Mouse (Mus musculus): ENCODE results near the gene Iqschfp. TPM values are rescaled to one million over a fixed set of nuclear protein-coding genes. Genes with fewer than 3 reads are reported as not detected.

Gene Iqschfp
- total RNA-seq, 2 experiments from 2014 or later: 18.6 to 20.3 TPM

DNA sequence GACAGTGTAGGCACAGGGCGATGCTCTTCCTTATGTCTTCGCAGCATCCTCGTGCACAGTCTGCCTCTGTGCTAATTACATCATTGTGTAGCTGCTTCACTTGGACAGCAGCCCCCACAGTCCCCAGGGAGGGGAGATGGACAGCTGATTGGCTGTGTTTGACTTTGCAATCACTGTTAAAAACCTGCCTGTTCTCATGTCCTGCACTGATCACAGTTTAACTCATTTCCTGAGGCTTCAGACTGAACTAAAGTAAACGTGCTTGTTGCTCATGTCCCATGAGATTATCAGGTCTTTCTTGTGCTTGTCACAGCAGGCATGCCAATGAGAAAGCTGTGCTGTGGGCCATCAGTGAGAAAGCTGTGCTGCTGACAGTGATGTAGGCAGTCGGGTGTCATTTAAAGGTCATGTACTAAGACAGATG, 60.5 kb downstream of the Iqschfp start:
- peak in 1 of 2 experiments; percentile 20 for DNase-seq (ENCODE audit: low spot score in 2 of 2)

DNA sequence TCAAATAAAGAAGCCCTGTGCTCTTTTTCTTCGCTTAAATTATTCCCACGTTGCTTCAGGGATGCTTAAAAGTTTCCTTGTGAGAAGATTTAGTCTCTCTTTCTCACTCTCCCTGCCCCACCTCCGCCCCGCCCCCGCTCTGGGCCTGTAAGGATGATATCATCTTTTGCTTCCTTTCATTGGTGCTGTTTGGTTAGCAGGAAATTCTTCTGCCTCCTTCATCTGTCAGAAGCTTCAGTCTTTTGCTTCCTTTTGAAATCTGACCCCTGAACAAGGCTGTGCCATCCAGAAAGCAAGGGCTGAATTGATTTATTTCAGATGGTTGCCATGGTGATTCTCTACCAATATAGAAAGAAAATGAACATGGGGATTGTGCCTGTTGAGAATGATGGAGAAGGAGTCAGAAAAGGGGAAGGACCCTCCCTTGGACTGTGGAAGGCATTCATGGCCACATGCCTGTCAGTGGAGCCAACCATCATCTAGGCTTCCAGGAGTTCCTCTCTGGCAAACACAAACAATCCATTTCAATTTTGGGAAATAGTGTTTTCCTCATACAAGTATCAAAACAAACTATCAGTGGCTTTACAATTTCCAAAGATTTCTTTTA, 62.5 kb downstream of the Iqschfp start:
- no peak for DNase-seq (ENCODE audit: low spot score in 2 of 2)

DNA sequence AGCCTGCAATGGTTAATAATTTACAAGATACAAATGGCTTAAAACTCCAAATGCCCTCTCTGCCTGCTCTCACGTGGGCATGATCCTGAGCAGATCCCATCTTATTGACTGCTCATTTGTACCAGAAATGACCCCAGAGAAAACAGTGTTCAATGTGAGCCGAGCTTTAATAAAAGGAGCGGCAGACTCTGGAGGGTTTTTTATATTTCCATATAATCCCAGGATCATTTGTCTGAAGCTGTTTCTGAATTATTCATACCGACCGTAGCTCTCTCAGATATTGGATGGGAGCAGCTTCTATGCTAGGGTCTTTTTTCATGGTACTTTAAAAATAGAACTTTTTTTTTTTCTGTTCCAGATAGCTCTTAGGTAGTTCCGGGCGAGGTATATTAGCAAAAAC, 67.6 kb downstream of the Iqschfp start:
- DNase-seq (ENCODE audit: low spot score in 2 of 2): no peak

DNA sequence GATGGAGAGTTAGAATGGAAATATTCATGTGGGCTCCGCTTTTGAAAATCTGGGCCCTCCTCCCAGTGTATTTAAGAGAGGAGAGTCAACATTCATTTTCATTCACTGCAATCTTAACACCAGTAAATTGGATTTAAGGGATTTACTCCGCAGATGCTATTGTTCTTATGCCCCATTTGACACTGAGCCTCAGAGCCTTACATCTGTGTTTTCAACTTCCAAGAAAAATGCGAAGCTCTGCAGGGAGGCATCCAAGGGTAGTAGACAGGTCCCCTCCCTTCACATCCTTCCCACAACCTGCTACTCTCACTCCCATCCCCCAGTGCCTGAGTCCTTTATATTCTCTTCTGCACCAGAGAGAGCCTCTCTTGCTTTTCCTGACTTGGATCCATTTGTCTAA, 68.1 kb downstream of the Iqschfp start:
- DNase-seq (ENCODE audit: low spot score in 2 of 2): no peak

DNA sequence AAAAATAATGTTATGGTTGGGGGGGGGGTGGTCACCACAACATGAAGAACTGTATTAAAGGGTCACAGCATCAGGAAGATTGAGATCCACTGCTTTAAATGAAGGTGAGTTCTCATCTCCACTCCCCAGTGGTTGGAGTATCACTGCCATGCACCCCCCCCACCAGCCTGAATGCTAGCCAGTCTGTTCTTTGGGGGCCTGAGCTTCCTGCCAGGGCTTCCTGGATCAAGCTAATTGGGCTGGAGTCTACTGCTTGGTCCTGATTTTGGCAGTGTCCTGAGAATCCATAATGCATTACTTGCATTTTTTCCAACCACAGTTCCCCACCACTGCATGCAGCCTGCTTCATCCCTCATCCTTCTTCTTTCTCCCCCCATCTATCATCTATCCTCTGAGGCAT, 68.7 kb downstream of the Iqschfp start:
- DNase-seq (ENCODE audit: low spot score in 2 of 2): no peak

DNA sequence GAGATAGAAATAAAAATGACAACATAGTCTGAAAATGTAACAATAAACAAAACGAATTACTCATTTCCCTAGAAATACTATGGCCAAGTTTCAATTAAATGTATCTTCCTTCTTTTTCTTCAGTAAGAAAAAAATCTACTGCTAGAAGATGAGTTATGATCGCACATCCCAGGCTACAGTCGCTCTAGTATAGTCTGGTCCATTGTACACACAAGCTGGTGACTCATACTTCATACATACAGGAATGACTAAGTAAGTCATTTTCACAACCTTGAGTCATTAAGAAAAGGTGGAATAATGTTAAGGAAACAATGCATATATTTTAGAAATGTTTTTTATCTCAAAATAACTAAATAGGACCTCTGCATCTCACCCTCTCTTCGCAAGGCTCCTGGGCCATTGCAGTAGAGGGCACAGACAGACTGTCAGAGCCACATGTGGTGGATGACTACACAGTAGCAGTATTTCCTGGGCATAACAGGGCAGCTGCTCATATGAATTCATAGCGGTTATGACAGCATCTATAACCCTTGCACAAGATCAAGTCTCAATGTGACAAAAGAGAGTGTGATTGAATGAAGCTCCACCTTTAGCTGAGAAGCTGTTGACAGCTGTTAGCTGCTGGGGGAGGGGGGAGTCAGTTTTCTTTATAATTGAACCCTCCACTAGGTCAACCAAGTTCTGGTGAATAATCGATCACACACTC, 70.1 kb downstream of the Iqschfp start:
- no peak for DNase-seq (ENCODE audit: low spot score in 2 of 2)

DNA sequence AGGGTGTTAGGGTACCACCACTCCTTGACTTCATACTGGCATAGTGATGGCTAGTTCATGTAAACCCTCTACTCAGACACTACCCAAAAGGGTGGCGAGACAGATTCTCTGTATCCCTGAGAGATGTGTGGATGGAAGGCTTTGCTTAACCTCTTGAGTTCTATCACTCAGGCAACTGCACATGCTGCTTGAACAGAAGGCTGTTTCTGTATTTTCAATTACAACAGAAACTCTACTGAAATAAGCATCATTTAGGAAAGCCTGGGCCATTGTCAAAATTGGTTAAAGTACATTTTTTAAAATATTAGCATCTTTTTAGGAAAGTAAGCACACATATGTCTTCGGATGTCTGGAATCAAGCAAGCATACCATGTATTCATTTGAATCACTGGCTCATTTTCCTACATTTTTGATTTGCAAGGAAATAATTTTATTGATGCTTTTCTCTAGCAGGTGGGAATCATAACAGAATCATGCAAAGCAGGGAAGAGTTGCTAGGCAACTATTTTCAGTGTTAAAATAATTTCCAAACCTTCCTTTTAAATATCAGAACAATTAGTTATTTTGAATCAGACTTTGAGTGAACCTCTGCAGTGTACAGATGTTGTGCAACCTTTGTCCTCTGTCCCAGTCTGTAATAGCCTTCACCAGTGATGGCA, 82.4 kb downstream of the Iqschfp start:
- peak in 1 of 2 experiments; percentile 61 for DNase-seq (ENCODE audit: low spot score in 2 of 2)

DNA sequence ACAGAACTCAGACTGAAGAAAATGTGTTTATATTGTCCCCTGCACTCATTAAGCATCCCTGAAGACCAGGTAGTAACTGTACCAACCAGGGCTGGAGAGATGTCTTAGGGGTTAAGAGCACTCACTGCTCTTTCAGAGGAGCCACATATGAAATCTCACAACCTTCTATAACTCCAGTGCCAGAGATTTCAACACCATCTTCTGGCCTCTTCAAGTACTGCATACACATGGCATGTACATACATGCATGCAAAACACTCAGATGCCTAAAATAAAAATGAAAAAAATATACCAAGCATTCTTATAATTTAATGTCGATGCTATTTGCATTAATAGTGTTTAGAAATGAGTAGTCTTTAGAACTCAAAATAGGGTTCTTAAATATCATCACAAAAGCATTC, 88.0 kb downstream of the Iqschfp start:
- DNase-seq (ENCODE audit: low spot score in 2 of 2): no peak

DNA sequence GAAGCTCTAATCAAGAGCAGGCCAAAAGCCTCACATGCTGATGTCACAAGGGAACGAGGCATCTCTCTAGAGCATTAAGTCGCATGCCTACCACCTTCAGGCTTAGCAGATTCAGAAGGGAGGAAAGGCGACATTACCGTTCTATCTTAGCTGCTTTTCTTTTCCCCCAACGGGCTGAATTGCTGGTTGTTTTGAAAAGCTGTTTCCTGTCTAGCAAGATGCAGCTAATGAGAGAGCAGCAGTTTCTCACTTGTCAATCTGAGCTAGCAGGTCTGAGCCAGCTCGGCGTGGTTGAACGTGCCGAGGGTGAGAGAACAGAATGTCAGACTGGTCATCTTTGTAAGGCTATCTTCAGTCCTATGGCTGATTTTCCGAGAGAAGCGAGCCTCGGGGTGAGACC, 91.3 kb downstream of the Iqschfp start:
- peak; percentile 32 to 47 for DNase-seq (ENCODE audit: low spot score in 2 of 2)

DNA sequence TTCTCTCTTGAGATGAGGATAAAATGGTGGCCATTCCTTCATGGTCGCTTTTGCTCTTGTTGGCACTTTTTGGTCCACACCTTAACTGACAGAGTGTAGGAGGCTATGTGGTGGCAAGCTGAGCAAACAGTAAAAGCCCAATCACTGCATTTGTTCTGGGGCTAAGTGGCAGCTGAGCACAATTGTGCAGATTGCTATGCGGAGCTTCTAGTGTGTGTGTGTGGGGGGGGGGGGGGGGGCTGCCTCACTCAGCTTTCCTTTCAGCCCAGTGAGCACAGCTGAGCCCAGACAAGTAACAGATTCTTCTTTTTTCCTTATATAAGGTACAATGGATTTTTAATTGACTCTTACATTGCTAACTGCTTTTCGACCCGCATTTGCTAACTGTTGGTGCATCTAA, 110.4 kb downstream of the Iqschfp start:
- DNase-seq (ENCODE audit: low spot score in 2 of 2): no peak

DNA sequence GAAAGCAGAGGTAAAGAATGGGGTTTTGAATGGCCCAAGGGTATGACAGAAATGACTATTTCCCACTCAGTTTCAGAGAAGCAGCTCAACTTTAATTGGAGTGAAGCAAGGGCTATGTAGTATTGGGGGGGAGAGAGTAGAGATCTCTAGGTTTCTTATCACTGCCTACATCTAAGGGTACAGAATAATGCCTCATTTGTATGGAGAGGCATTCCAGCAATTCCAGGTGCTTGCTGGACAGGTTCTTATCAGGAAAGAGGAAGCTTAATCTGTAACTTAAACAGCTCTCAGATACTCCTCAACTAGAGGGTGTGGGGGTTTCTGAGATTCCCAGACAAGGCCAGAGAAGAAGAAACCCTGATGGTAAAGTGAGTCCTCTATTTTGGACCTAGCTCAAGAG, 120.3 kb downstream of the Iqschfp start:
- no peak for DNase-seq (ENCODE audit: low spot score in 2 of 2)

DNA sequence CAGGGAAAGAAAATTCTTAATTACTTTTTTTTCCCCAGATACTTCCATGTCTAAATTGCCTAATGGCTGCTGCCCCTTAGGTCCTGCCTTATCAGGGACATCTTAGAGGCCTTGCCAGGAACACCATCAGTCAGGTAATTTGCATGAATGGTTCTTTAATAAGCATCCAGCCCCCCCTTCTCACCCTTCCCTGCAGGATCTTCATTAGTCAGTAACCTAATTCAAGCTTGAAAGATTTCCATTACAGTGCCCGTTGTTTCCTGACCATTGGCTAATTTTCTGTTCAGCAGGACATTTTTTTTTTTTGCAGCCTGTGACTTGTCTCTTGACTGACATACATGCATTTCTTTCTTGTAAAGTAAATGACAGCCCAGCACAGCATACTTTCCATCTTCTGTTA, 123.8 kb downstream of the Iqschfp start:
- DNase-seq (ENCODE audit: low spot score in 2 of 2): no peak

DNA sequence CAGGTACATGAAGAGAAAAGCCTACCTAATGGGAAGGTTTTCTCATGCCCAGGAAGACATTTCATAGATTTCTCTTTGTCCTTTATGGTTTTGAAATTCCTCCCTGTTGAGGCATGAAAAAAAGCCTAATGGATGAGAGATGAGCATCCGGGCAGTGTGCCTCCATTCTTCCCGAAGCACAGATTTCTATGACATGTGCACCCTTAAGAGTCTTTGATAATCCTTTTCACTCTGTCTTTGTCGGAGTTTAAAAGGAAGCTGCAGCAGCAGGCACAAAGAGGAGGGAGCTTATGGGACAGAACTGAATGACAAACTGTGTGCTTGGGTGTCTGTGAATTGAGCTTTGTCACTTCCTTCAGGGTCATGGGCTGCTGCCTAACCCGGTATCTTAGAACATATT, 127.4 kb downstream of the Iqschfp start:
- no peak for DNase-seq (ENCODE audit: low spot score in 2 of 2)

DNA sequence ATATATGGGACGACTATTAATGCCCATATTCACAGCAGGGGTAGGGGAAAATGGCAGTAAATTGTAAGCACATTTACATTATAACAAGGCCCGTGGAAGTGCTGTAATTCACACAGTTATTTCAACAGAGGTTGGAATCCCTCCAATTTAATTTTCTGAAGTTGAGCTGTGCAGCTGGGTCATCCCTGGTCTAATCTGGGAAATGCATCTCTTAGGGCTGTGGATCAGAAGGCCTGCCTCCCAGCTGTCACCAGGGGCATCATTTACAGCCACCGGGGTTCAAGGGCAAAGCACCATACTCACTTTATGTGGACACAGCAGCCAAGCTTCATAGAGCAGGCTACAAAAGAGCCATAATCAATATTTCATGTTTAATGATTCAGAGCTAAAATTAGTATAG, 144.1 kb downstream of the Iqschfp start:
- DNase-seq (ENCODE audit: low spot score in 2 of 2): no peak

DNA sequence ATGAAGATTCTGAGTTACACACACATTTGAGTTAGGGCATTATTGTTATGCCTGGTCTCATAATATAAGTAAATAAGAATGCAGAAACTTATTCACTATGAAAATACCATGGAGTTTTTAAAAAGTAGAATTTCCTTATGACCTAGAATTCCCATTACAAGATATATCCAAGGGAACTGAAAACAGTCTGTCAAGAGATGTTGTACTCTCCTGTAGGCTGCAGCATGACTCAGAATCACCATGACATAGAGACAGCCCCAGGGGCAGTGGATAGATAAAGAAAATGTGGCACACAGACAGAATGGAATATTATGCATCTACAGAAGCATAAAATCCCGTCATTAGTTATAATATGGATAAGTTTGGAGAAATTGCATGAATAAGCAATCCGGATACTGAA, 150.9 kb downstream of the Iqschfp start:
- no peak for DNase-seq (ENCODE audit: low spot score in 2 of 2)

DNA sequence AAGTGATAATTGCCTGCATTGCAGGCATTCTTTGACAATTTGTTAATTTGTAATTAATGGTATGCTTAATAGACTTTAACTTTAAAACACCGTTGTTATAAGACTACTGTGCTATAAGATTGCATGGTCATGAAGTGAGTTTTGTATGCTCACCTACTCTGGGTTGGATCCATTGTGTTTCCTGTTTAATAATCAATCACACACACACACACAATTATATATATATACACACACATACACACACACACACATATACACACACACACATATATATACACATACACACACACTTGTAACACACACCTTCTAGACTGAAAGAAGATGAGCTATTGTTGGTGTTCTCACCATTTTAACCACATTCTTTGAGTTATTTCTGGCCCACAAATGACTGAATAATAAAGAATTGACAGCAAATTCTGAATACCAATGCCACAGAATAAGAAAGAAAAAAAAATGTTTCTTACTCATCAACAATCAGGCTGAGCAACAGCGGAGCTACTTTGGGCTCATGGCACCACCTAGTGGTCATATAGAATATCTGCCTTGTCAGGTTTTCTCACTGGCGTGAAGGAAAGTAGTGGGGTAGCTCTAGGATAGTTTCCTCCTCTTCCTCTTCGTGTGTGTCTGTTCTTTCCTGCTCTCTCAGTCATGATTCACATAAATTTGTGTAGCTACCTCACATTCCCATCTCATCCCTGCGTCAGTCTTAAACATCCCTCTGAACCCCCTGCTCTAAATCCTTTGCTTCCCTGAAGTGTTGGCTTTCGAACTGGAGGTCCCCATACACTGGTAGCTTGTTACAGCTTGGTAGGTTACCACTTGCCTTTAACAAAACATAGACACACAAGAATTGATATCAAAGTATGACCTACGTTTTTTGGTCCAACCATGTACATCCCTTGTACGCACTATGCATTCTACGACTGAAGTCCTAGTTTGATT, 153.7 kb downstream of the Iqschfp start:
- DNase-seq (ENCODE audit: low spot score in 2 of 2): peak; percentile 37 to 79

DNA sequence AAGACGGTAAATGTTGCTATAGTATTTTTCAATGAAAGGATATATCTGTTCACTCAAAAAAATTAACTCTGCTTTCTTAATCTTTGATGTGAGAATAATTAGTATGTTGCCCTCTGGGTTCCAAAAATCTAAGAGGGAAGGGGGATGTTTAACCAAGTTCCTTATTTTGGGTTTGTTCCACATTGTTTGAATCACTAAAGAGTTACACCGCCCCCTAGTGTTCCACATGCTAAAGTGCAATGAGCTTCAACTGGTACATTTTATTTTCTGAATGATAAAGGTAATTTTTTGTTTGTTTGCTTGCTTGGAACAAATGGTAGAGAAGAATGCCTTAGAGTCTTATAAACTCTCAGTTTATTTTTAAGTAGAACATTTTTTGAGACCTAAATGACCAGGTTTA, 161.5 kb downstream of the Iqschfp start:
- peak in 1 of 2 experiments; percentile 42 for DNase-seq (ENCODE audit: low spot score in 2 of 2)

DNA sequence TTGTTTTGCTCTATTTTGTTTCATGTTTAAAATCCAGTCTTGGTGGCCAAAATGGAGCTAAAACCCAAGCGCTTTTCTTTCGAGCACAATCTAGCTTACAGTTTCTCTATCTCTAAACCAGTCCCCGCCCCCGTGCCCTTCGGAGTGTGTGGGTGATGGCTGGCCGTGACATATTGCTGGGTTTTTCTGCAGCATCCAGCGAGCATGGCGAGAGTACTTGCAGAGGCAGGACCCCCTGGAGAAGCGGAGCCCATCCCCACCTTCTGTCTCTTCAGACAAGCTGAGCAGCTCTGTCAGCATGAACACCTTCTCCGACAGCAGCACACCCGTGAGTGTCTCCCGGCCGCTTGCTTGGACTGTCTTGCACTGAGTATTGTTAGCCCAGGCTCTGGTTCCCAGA, 163.0 kb downstream of the Iqschfp start:
- no peak for DNase-seq (ENCODE audit: low spot score in 2 of 2)

DNA sequence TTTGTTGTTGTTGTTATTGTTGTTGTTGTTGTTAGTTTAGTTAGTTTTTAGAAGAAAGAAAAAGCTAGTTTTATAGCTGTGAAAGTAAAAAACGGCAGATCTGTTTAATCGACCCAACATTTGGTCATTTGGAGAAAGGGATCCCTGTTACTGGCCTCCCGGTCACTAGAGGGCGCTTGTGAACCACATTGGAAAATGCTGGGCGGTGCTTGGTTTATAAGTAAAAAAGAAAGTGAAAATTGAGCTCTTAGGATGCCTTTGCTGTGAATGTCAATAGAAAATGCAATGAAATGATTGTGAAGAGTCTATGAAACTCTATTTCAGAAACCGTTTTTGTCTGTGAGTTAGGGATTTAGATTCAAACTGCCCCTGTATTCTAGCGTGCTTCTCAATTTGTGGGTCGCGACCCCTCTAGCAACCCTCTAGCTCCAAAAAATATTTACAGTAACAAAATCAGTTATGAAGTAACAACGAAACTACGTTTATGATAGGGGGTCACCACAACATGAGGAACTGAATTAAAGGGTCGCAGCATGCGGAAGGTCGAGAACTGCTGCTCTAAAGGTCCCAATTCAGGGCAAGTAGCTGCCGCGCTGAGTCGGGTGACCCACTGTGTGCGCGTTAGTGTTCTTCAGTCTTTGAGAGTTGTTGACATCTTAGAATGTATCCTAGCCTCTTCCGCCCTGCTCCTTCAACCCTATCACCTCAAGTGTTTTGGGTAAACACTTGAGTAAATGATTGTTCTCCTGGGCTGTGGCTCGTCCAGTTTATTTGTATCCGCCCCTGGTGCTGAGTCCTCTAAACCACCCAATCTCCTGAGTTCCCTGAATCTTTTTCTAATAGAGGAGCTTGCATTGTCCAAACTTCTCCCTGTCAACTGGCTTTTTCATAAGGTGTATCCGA, 164.6 kb downstream of the Iqschfp start:
- peak; percentile 69 to 77 for DNase-seq (ENCODE audit: low spot score in 2 of 2)

DNA sequence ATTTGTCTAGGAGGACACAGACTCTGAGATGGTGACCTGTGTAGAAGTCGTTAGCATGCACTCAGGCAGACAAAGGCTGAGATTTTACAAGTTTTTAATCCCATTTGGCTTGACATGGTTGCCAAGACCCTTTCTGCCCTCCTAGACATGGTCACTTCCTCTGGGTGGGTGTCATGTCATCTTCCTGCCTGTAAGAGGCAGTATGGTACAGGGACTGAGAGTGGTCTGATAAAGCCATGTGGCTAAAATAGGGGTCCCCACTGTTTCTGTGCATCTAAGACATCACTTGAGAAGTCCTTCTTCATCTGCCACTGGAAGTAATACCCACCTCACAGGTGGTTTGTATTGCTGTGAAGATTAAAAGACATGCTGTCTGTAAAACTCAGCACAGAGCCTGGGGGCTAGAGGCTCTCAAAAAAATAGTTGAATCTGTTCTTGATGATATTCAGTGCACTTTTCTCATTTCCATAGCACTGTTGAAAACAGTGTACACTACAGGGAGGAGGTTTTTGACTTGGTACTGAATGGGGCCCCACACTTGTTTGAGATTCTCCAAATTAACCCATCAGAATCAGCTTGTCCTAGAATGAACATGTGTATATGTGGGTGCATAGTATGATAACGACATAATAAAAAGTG, 167.2 kb downstream of the Iqschfp start:
- DNase-seq (ENCODE audit: low spot score in 2 of 2): no peak
